Mouse (Mus musculus) B cell, adult 67 days (primary cell): ENCODE results near the gene Zik1. TPM values are rescaled to one million over a fixed set of nuclear protein-coding genes. Genes with fewer than 3 reads are reported as not detected.

Experiments used
- total RNA-seq, 2 experiments: library from RNA; stranded (reverse); gene quantifications; 4 replicates each; pipeline ENCODE4 v1.2.4; 2023

Zik1 gene
- total RNA-seq: 1 to 10 TPM in 1 of 2 experiments, under 1 TPM in 1; 0.47 to 1.4 TPM

DNA sequence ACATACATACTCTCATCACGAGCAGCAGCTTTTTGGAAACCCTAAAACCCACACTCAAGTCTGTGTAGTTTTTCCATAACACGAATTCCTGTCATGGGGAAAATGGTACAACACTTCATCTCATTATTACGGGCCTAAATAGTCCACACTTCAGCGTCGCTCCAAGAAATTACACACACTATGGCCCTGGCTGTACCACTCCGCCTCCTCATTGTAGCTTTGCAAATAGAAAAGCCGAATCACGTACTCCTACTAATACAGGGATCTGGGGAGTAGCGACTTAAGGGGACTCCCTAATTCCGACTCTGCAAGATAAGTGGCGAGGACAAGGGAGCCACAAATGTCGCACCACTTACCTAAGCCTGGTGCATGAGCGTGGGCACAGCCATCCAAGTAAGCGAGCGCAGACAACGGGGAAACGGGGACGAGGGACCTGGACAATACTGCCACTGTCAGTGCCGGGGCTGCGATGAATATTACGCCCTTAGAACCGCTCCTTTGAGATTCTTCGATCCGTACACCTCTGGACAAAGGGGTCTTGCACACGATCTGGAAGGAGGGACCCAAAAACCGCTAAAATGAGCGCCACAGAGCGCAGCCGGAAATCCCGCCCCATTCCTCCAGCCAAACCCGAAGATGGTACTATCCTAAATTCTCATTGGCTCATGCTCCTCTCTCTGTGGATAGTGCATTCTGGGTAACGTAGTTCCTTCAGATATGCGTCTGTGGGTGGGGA is at the start of gene Zik1:
Gene Zik1 (minus strand): TSS at position 609 of the 736 bp plus-strand sequence.

DNA sequence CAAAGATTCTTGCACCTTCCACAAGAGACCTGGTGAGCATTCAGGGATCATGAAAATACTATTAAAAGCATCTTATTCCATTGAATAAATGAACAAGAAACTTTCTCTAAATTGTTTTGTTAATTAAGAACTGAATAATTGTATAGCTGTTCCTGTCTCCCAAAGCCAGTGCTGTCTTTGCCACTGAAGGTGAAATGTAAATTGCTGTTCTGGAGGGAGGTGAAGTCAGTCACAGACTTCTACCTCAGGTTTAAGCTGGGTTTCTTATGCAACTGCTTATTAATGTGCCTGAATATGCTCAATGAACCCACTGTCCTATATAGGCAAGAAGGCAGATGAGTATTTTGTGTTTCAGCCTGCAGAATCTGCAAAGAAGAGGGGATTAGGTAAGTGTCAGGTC is 52.2 kb downstream of the Zik1 start, which contains the start of gene Vmn1r67:
Gene Vmn1r67 (plus strand): TSS at position 301 of the 400 bp plus-strand sequence.

Other genes starting within 250 kb of the Zik1 start
- not detected for gene Vmn1r66, start 217.4 kb downstream of the Zik1 start, total RNA-seq
- not detected for gene Vmn1r67, start 52.1 kb downstream of the Zik1 start, total RNA-seq
- gene Vmn1r68, start 63.1 kb upstream of the Zik1 start, total RNA-seq: not detected
- not detected for gene Vmn1r69, start 118.3 kb upstream of the Zik1 start, total RNA-seq
- gene Vmn1r70, start 136.1 kb upstream of the Zik1 start, total RNA-seq: not detected
- gene Nlrp4b, start 192.4 kb upstream of the Zik1 start, total RNA-seq: not detected